Mouse (Mus musculus): ENCODE measurements at regions not wholly inside any gene's neighbourhood (a gene's known extent, or its start where the extent isn't known, plus 50 kb on each side); places are given as distances from the start of the nearest gene placed in this dataset.

DNA sequence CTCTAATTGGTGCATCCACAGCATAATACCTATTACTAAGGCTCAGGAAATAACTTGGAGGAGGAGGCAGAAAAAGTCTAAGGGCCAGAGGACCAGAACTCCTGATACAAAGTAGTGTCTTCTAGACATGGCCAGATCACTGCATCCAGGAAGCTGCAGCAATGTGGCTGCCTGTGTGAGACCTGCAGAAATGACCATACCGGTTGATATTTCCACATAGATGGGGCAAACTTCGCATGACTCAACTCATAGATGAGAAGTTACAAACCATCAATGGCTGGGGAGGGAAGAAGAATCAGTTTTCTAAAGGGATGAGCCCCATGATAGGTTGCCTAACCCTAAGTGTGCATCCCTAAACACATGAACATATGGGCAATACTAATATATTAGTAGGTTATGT is 52.8 kb upstream of the Bcl6 start:
- no peaks in the 10 kb centered on the region for H3K9me3 ChIP-seq (ENCODE audit: control insufficient read depth, low read length)
- no peak overlapping the region for H3K4me3 ChIP-seq (ENCODE audit: low read depth, low read length)
- no peaks in the 10 kb centered on the region for H3K36me3 ChIP-seq (ENCODE audit: control insufficient read depth, insufficient read depth, low read length)
- DNase-seq (ENCODE audit: low spot score) (no peak), ATAC-seq (replicated peaks; ENCODE audit: low FRiP score) (no peak)
- no peaks in the 10 kb centered on the region for H3K4me1 ChIP-seq (replicated peaks; ENCODE audit: control insufficient read depth, insufficient read depth, low read length)
- 82% methylated on average over 2 of the region's 2 CpGs for WGBS
- no peak overlapping the region for H3K4me2 ChIP-seq
- no peaks in the 10 kb centered on the region for H3K27me3 ChIP-seq (replicated peaks; ENCODE audit: control insufficient read depth, insufficient read depth, low read length)
- H3K27ac ChIP-seq (ENCODE audit: low read depth, low read length), result no peak overlapping the region
- no peak overlapping the region for H3K9ac ChIP-seq (ENCODE audit: low read depth, low read length)

DNA sequence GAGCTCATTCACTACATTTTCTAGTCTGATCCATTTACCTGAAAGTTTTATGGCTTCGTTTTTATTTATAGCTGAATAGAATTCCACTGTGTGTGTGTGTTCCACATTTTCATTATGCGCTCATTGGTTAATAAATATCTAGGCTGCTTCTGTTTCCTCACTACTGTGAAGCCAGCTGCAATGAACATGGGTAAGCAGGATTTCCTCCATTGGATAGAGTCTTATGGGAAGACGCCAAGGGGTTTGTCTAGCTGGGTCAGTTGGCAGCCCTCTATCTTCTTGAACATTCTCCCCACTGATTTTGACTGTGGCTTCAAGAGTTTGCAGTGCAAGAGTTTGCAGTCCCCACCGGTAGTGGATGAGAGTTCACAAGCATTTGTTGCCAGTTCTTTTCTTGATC is 51.1 kb upstream of the Bcl6 start:
- Histone ChIP-seq H3K4me3 (ENCODE audit: low read depth, low read length) (no peak overlapping the region), H3K27ac (ENCODE audit: low read depth, low read length) (no peak overlapping the region), H3K4me2 (no peak overlapping the region), H3K9ac (ENCODE audit: low read depth, low read length) (no peak overlapping the region), H3K36me3 (ENCODE audit: control insufficient read depth, insufficient read depth, low read length) (no peaks in the 10 kb centered on the region), H3K4me1 (replicated peaks; ENCODE audit: control insufficient read depth, insufficient read depth, low read length) (no peaks in the 10 kb centered on the region), H3K9me3 (ENCODE audit: control insufficient read depth, low read length) (no peaks in the 10 kb centered on the region), H3K27me3 (replicated peaks; ENCODE audit: control insufficient read depth, insufficient read depth, low read length) (no peaks in the 10 kb centered on the region)
- ATAC-seq (replicated peaks; ENCODE audit: low FRiP score), result no peak
- WGBS, result 85% methylated on average over 4 of the region's 4 CpGs
- no peak for DNase-seq (ENCODE audit: low spot score)
